Mouse (Mus musculus): ENCODE measurements around the gene Tsen15.

- no peak for TF ChIP-seq MYOG (IDR thresholded peaks at IDR 0.05; ENCODE audit: control insufficient read depth in 1 of 3, insufficient read depth in 1 of 3, insufficient read length in 2 of 3, low read depth in 2 of 3)
- TF ChIP-seq POLR2A (IDR thresholded peaks at IDR 0.05; ENCODE audit: insufficient read length, low read depth) = no peak
- no peak for TF ChIP-seq MAX (IDR thresholded peaks at IDR 0.05; ENCODE audit: low read depth)
- TF ChIP-seq POLR2AphosphoS2 (IDR thresholded peaks at IDR 0.05; ENCODE audit: insufficient read length, low read depth) = no peak
- TF ChIP-seq TCF12 (IDR thresholded peaks at IDR 0.05; ENCODE audit: insufficient read depth, poor library complexity, severe bottlenecking) = no peak
- TF ChIP-seq MYOD1 (IDR thresholded peaks at IDR 0.05; ENCODE audit: control insufficient read depth in 1 of 3, insufficient read length in 2 of 3, low read depth in 2 of 3) = no peak
Observed at GRCm38 (mm10) chr1:152399790-152400555, 13.5 kb upstream of the Tsen15 start, which contains the start of gene Colgalt2.
